Mouse (Mus musculus) intestine, embryonic 14.5 days (tissue): ENCODE data around the gene Calhm3. TPM values are rescaled to one million over a fixed set of nuclear protein-coding genes. Genes with fewer than 3 reads are reported as not detected.

Source experiments
- ATAC-seq: fragments of 200-750 bp; cut with Nextera tagmentation; replicated peaks from 2 replicates; pipeline ENCODE4 v1.8.0; 2017; ENCODE audit warnings: low read depth, moderate number of reproducible peaks, moderate TSS enrichment, moderate library complexity; ENCODE audit not compliant: low FRiP score, low TSS enrichment
- DNase-seq: peaks from one replicate; pipeline ENCODE4 v3.0.0-alpha.2; 2018; ENCODE audit warnings: low spot score
- H3K27ac ChIP-seq: fragments of 300-500 bp; sonication (generic); 2 replicates; pipeline ENCODE4 v1.5.1; 2014; ENCODE audit warnings: low read depth, mild to moderate bottlenecking, control low read depth
- H3K27me3 ChIP-seq: fragments of 300-500 bp; sonication (generic); replicated peaks from 2 replicates; pipeline ENCODE4 v1.6.1; 2014; ENCODE audit warnings: low read length, control low read depth; ENCODE audit not compliant: control insufficient read depth, insufficient read depth
- H3K36me3 ChIP-seq: fragments of 300-500 bp; sonication (generic); 2 replicates; pipeline ENCODE4 v1.6.1; 2014; ENCODE audit warnings: low read length, control low read depth; ENCODE audit not compliant: control insufficient read depth, insufficient read depth
- H3K4me1 ChIP-seq: fragments of 300-500 bp; sonication (generic); replicated peaks from 2 replicates; pipeline ENCODE4 v1.6.1; 2014; ENCODE audit warnings: low read length, control low read depth, mixed read lengths; ENCODE audit not compliant: control insufficient read depth, insufficient read depth
- H3K4me2 ChIP-seq: fragments of 300-500 bp; sonication (generic); 2 replicates; pipeline ENCODE4 v1.6.1; 2014; ENCODE audit warnings: low read length
- H3K4me3 ChIP-seq: fragments of 300-500 bp; sonication (generic); 2 replicates; pipeline ENCODE4 v1.5.1; 2014; ENCODE audit warnings: low read depth, low read length, control low read depth, mixed read lengths
- H3K9ac ChIP-seq: fragments of 300-500 bp; sonication (generic); 2 replicates; pipeline ENCODE4 v1.6.1; 2014; ENCODE audit warnings: mild to moderate bottlenecking, low read length
- H3K9me3 ChIP-seq: fragments of 300-500 bp; sonication (generic); 2 replicates; pipeline ENCODE4 v1.6.1; 2016; ENCODE audit warnings: low read length, control low read depth; ENCODE audit not compliant: control insufficient read depth
- WGBS: fragments of 180-500 bp; shearing (Covaris S2); extraction: QIAGEN DNeasy Blood & Tissue Kit; methylation state at CpG from one replicate; pipeline ENCODE4 v1.1.7; 2014; 5-methylcytosine and 5-hydroxymethylcytosine counted together
- polyA plus RNA-seq: library from polyadenylated mRNA; unstranded; fragments of >200 nt; fragmentation: Nextera tagmentation; extraction: Ambion mirVana; gene quantifications from 2 replicates; pipeline ENCODE4 v1.2.1, GENCODE M21; 2014

The Calhm3 gene
- polyA plus RNA-seq, 1 experiment from 2014 or later: not detected

DNA sequence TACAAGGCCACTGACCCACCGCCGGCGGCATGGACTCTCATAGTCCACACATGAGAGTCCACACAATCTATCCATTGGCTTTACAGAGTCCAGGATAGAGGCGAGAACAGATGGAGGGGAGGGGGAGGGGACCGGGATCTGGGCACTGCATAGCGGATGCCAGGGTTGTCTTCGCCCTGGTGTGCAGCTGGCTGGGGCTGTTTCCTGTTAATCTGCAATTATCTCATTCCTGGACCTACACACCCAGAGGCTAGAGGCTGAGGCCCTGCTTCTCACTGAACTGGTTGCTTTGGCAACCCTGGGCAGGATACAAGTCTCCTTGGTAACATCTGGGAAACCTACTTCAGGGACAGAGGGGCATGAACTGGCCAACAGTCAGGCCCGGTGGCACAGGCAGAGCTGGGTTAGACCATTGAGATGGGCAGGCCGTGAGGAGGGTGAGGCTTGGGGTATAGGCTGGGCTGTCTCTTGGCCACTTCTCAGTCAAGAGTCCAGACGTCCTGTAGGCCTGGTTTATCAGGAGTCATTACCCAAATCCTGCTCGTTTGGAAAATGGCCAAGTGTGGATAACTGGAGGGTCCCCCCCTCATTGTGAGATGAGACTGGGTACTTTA lies 31.1 kb upstream of the Calhm3 start:
- H3K4me2 ChIP-seq: no peak overlapping the region
- no peak overlapping the region for H3K4me3 ChIP-seq
- DNase-seq (no peak), ATAC-seq (0 out of 2 replicates have a peak, but pooled peaks have one; percentile 36)
- no peaks in the 10 kb centered on the region for H3K9me3 ChIP-seq
- WGBS: 76% methylated on average over 11 of the region's 11 CpGs
- no peaks in the 10 kb centered on the region for H3K36me3 ChIP-seq
- H3K9ac ChIP-seq: no peak overlapping the region
- H3K4me1 ChIP-seq: no peaks in the 10 kb centered on the region
- no peaks in the 10 kb centered on the region for H3K27me3 ChIP-seq
- no peak overlapping the region for H3K27ac ChIP-seq

DNA sequence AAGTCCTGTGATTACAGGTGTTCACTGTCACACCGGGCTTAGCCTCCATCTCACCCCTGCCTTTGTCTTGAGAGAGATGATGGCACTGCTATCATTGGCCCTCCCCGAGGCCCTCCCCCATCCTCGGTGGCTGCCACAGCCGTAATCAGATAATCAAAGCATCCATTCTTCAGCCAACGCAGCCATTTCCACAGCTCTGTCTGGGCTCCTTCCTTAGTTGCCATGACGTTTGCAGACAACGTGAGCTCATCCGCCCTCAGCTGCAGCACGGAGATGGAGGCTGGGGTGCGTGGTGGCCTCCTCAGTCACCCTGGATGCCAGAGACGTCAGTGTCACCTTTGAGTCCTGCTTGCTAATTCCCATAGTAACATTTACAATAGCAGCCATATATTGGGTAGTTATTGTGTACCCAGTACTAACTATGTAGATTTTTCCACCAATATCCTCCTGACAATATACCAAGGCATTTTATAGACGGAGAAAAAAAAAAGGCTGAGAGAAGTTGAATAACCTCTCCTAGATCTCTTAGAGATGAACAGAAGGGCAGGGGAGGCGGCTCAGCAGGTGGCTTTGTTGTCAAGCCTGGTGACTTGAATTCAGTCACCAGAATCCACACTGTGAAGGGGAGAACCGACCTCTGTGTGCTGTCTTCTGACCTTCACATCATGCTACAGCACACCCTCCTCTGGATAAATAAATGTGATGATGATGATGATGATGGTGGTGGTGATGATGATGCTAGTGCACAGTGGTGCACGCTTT lies 29.1 kb upstream of the Calhm3 start:
- 46% methylated on average over 15 of the region's 15 CpGs for WGBS
- no peak for DNase-seq
- Histone ChIP-seq H3K9me3 (no peaks in the 10 kb centered on the region), H3K27me3 (no peaks in the 10 kb centered on the region), H3K4me1 (no peaks in the 10 kb centered on the region), H3K9ac (no peak overlapping the region), H3K36me3 (no peaks in the 10 kb centered on the region), H3K4me3 (no peak overlapping the region), H3K4me2 (no peak overlapping the region), H3K27ac (no peak overlapping the region)
- ATAC-seq: no peak

- ATAC-seq (no peak), DNase-seq (no peak)
- no peaks in the 10 kb centered on the region; the same call in 1 of the 2 replicates for H3K27me3 ChIP-seq
- no peak overlapping the region for H3K4me3 ChIP-seq
- H3K9ac ChIP-seq: no peak overlapping the region
- H3K4me2 ChIP-seq: no peak overlapping the region
- no peaks in the 10 kb centered on the region for H3K9me3 ChIP-seq
- WGBS: 52% methylated on average over 4 of the region's 4 CpGs
- H3K36me3 ChIP-seq: no peaks in the 10 kb centered on the region
- no peak overlapping the region for H3K27ac ChIP-seq
- H3K4me1 ChIP-seq: no peaks in the 10 kb centered on the region
Measured at GRCm38 (mm10) chr19:47184736-47185135, 27.2 kb upstream of the Calhm3 start.

DNA sequence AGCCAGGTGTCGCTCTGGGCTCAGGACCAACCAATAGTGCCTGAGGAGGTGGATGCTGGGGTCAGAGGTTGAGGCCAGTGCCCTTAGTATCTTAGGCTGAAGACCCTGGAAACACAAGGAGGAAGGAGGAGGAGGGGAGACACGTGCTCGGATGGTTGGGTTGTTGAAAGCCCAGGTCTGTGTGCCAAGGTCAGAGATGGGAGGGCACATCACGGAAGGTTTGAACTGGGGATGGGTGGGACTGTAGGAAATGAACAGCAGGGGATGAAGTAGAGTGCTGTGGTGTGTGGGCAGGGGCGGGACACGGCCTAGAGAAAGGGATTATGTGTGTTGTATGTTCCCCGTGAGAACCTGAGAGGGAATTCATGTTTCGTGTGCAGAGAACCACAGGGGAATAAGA lies 26.7 kb upstream of the Calhm3 start:
- H3K9me3 ChIP-seq: no peaks in the 10 kb centered on the region
- H3K4me3 ChIP-seq: no peak overlapping the region
- H3K4me2 ChIP-seq: no peak overlapping the region
- no peak for ATAC-seq
- no peak overlapping the region for H3K9ac ChIP-seq
- H3K27me3 ChIP-seq: peaks cover 3% of the 10 kb centered on the region; the same call in 1 of the 2 replicates
- H3K27ac ChIP-seq: no peak overlapping the region
- no peaks in the 10 kb centered on the region for H3K36me3 ChIP-seq
- no peaks in the 10 kb centered on the region for H3K4me1 ChIP-seq
- 71% methylated on average over 8 of the region's 8 CpGs for WGBS
- no peak for DNase-seq

DNA sequence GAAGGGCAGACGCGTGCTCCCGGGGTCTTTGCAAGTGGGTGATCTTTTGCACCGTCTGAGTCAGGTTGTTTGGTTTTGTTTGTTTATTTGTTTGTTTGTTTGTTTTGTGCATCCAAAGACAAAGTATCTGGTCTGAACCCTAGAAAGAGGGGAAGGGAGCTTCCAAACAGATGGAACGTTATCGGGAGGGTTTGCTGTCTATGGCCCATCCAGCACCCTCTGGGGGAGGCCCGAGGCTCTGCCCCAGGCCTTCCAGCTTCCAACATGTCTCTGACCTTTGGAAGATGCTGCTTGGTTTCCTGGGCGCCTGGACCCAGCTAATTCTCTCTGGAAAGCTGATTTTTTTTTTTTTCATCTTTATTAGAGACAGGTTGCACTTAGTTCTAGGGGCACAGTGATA lies 22.4 kb upstream of the Calhm3 start:
- ATAC-seq (no peak), DNase-seq (no peak)
- no peak overlapping the region for H3K27ac ChIP-seq
- H3K27me3 ChIP-seq: peaks cover 12% of the 10 kb centered on the region
- no peak overlapping the region for H3K9ac ChIP-seq
- peaks cover 5% of the 10 kb centered on the region; the same call in 1 of the 2 replicates for H3K4me1 ChIP-seq
- WGBS: 23% methylated on average over 8 of the region's 8 CpGs
- H3K36me3 ChIP-seq: no peaks in the 10 kb centered on the region
- H3K4me2 ChIP-seq: peak overlapping the region; percentile 99
- peak overlapping the region; percentile 61 for H3K4me3 ChIP-seq
- no peaks in the 10 kb centered on the region for H3K9me3 ChIP-seq

- ATAC-seq (no peak; the same call in 1 of the 2 replicates), DNase-seq (peak; percentile 78)
- H3K27ac ChIP-seq: no peak overlapping the region
- peak overlapping the region; percentile 99 for H3K4me2 ChIP-seq
- H3K9me3 ChIP-seq: no peaks in the 10 kb centered on the region
- peak overlapping the region; percentile 61 for H3K4me3 ChIP-seq
- peaks cover 12% of the 10 kb centered on the region for H3K27me3 ChIP-seq
- no peaks in the 10 kb centered on the region for H3K36me3 ChIP-seq
- WGBS: 1% methylated on average over 33 of the region's 42 CpGs
- H3K4me1 ChIP-seq: peaks cover 5% of the 10 kb centered on the region; the same call in 1 of the 2 replicates
- peak overlapping the region; percentile 67 for H3K9ac ChIP-seq
Measured at GRCm38 (mm10) chr19:47179272-47179809, 21.8 kb upstream of the Calhm3 start.

GRCm38 (mm10) chr19:47178431-47179271 lies 21.1 kb upstream of the Calhm3 start, which contains the start of gene Neurl1a:
Neurl1a (plus strand) TSS chr19:47178820.
- WGBS: under 1% methylated on average over 81 of the region's 98 CpGs
- DNase-seq (peak; percentile 83), ATAC-seq (peak; percentile 65)
- Histone ChIP-seq H3K4me2 (peak within 1 kb of the TSS; percentile 99), H3K27ac (0 out of 2 replicates have a peak within 1 kb of the TSS, but pooled peaks have one; percentile 47), H3K9ac (peak within 1 kb of the TSS; percentile 67), H3K4me3 (peak within 1 kb of the TSS; percentile 61), H3K4me1 (peaks cover 5% of the 10 kb centered on the region; the same call in 1 of the 2 replicates), H3K36me3 (no peaks in the 10 kb centered on the region), H3K9me3 (no peaks in the 10 kb centered on the region), H3K27me3 (peaks cover 12% of the 10 kb centered on the region)

DNA sequence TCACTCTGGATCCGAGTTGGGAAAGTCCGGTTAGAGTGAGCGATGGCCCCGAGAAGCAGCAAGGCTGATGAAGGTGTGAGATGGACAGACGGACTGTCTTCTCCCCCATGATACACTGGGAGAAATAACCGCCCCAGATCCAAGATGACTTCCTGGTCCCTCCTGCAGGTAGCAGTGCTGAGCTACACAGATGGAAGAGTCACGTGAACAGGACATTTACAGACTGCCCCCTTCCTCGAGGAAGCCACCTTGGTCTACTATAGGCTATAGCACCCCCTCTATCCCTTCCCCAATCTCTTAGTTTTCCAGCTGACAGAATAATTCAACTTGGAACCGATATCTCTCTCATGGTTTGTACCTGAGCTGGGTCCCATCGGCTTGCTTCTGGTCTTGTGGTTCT lies 20.4 kb upstream of the Calhm3 start:
- no peaks in the 10 kb centered on the region for H3K9me3 ChIP-seq
- peaks cover 5% of the 10 kb centered on the region; the same call in 1 of the 2 replicates for H3K4me1 ChIP-seq
- ATAC-seq (peak; percentile 13; the same call in 1 of the 2 replicates), DNase-seq (no peak)
- H3K4me3 ChIP-seq: peak overlapping the region; percentile 61
- no peak overlapping the region for H3K27ac ChIP-seq
- WGBS: 29% methylated on average over 10 of the region's 10 CpGs
- H3K36me3 ChIP-seq: no peaks in the 10 kb centered on the region
- peak overlapping the region; percentile 99 for H3K4me2 ChIP-seq
- H3K9ac ChIP-seq: no peak overlapping the region
- peaks cover 12% of the 10 kb centered on the region for H3K27me3 ChIP-seq
